Mouse (Mus musculus) hindbrain, embryonic 15.5 days (tissue): ENCODE results near the gene Babam1. TPM values are rescaled to one million over a fixed set of nuclear protein-coding genes. Genes with fewer than 3 reads are reported as not detected.

Experiments
- ATAC-seq: fragments of 200-750 bp; cut with Nextera tagmentation; 2 replicates; pipeline ENCODE4 v1.8.0; 2017; ENCODE audit warnings: low read depth, moderate number of reproducible peaks, moderate TSS enrichment; ENCODE audit not compliant: low FRiP score
- H3K27ac ChIP-seq: fragments of 300-500 bp; sonication (generic); replicated peaks from 2 replicates; pipeline ENCODE4 v1.5.1; 2015; ENCODE audit warnings: mild to moderate bottlenecking, inconsistent platforms
- H3K27me3 ChIP-seq: fragments of 300-500 bp; sonication (generic); 2 replicates; pipeline ENCODE4 v1.6.1; 2015; ENCODE audit warnings: control low read depth, inconsistent platforms
- H3K36me3 ChIP-seq: fragments of 300-500 bp; sonication (generic); 2 replicates; pipeline ENCODE4 v1.6.1; 2015; ENCODE audit warnings: control low read depth, inconsistent platforms
- H3K4me1 ChIP-seq: fragments of 300-500 bp; sonication (generic); replicated peaks from 2 replicates; pipeline ENCODE4 v1.6.1; 2015; ENCODE audit warnings: control low read depth, inconsistent platforms
- H3K4me2 ChIP-seq: fragments of 300-500 bp; sonication (generic); 2 replicates; pipeline ENCODE4 v1.6.1; 2015; ENCODE audit warnings: moderate library complexity, mild to moderate bottlenecking, inconsistent platforms
- H3K4me3 ChIP-seq: fragments of 300-500 bp; sonication (generic); 2 replicates; pipeline ENCODE4 v1.5.1; 2015; ENCODE audit warnings: mild to moderate bottlenecking, inconsistent platforms
- H3K9ac ChIP-seq: fragments of 300-500 bp; sonication (generic); 2 replicates; pipeline ENCODE4 v1.6.1; 2015; ENCODE audit warnings: inconsistent platforms
- H3K9me3 ChIP-seq: fragments of 300-500 bp; sonication (generic); 2 replicates; pipeline ENCODE4 v1.6.1; 2016; ENCODE audit warnings: control low read depth, inconsistent platforms
- WGBS: fragments of 180-500 bp; shearing (Covaris S2); methylation state at CpG from one replicate; pipeline ENCODE4 v1.1.7; 2015; 5-methylcytosine and 5-hydroxymethylcytosine counted together
- polyA plus RNA-seq: library from polyadenylated mRNA; unstranded; fragments of >200 nt; fragmentation: Nextera tagmentation; extraction: Ambion mirVana; gene quantifications from 2 replicates; pipeline ENCODE4 v1.2.1, GENCODE M21; 2015

The Babam1 gene
- polyA plus RNA-seq = 96.4 and 99.4 TPM in 2 replicates

DNA sequence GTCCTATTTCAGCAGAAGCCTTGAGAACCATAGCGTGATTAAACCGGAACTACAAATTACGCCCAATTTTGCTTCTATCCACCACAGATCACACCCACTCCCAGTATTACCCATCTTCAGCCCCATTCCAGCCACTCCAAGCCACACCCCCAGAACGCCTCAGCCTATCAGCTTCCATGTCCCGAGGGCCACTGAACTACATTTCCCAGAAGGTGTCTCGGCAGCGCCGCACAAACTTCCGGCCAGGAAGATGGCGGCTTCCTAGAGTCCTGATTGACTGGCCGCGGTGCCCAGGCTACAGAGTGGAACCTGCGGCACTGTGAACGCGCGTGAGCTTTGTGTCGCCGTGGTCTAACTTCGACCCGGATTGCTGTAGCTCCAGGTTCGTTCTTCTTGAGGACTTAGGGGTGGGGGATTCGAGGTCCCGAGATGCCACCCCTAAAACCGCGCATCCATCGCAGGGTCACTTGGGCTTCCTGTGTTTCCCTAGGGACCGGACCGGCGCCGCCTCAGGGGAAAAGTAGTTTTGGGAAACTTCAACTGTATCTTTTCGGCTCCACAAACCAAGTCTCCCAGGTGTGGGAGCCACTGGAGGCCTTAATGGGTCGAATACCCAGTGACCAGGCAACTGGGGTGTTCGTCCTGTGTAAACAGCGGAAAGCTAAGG, at the start of gene Babam1:
Gene Babam1, plus strand, starts transcription at position 223 of the 667 bp plus-strand sequence.
- under 1% methylated on average over 34 of the region's 34 CpGs for WGBS

DNA sequence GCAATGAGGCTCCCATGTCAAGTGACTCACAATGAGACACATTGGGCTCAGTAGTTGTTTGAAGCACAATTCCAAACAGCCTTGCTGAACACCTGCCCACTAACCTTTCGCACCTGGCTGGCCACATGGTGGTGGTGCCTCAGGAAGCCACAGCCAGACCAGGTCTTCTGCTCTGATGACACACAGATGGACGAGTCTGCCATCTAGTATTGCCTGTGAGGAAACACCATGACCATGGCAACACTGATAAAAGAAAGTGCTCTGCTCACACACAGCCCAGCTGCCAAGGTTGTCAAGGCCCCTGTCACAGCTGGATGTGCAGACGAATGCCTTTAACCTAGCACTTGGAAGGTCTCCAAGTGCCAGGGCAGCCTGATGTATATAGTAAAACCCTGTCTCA, 45.5 kb upstream of the Babam1 start:
- Histone ChIP-seq H3K9me3 (no peaks in the 10 kb centered on the region), H3K36me3 (peaks cover 94% of the 10 kb centered on the region), H3K9ac (no peak overlapping the region), H3K27ac (no peak overlapping the region), H3K4me3 (no peak overlapping the region), H3K4me2 (no peak overlapping the region), H3K4me1 (no peaks in the 10 kb centered on the region), H3K27me3 (no peaks in the 10 kb centered on the region)
- WGBS = 81% methylated on average over 3 of the region's 3 CpGs
- no peak for ATAC-seq

More for the DNA sequence above, at the start of gene Babam1:
- Histone ChIP-seq H3K27ac (peak within 1 kb of the TSS; percentile 69), H3K4me2 (peak within 1 kb of the TSS; percentile 86), H3K4me3 (peak within 1 kb of the TSS; percentile 57), H3K9me3 (no peaks in the 10 kb centered on the region), H3K9ac (peak within 1 kb of the TSS; percentile 55), H3K36me3 (peaks cover 5% of the 10 kb centered on the region; the same call in 1 of the 2 replicates), H3K27me3 (no peaks in the 10 kb centered on the region), H3K4me1 (peaks cover 13% of the 10 kb centered on the region)
- peak; percentile 98 for ATAC-seq

DNA sequence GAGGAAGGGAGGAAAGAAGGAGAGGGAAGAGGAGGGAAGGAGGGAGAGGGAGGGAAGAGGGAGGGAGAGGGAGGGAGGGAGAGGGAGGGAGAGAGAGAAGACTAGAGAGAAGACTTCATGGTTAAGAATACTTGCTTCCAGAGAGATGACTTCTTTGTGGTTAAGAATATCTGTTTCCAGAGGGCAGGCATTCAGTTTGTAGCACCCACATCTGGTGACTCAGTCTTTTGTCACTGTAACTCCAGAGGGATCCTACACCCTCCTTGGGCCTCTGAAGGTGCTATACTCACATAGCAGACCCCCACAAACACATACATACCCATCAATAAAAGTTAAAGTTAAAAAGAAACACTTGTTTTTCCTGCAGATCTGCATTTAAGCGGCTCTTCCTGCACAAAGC, 45.1 kb upstream of the Babam1 start:
- Histone ChIP-seq H3K36me3 (peaks cover 94% of the 10 kb centered on the region), H3K4me1 (no peaks in the 10 kb centered on the region), H3K27me3 (no peaks in the 10 kb centered on the region), H3K4me3 (no peak overlapping the region), H3K27ac (no peak overlapping the region), H3K4me2 (no peak overlapping the region), H3K9me3 (no peaks in the 10 kb centered on the region), H3K9ac (no peak overlapping the region)
- no peak for ATAC-seq
- WGBS = 97% methylated on average over 1 of the region's 1 CpGs

DNA sequence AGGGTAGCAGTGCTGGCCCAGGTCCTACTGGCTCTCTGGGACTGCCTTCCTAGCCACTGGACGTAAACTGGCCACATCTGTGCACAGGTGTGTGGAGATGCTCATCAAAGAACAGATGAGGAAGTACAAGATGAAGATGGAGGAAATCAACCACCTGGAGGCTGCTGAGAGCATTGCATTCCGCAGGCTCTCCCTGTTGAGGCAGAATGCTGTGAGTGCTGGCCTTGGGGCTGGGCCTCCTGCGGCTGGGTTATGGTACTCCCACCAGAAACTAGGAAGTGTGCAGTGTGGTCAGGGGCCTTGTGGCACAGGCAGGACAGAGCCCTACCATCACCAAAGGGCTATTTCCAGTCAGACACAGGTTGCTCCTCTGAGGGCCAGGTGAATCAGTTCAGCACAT, 38.6 kb upstream of the Babam1 start:
- no peak overlapping the region for H3K9ac ChIP-seq
- H3K36me3 ChIP-seq = peaks cover 56% of the 10 kb centered on the region
- H3K27me3 ChIP-seq = no peaks in the 10 kb centered on the region
- ATAC-seq = no peak
- 87% methylated on average over 3 of the region's 3 CpGs for WGBS
- no peak overlapping the region for H3K27ac ChIP-seq
- H3K9me3 ChIP-seq = no peaks in the 10 kb centered on the region
- H3K4me1 ChIP-seq = no peaks in the 10 kb centered on the region
- no peak overlapping the region for H3K4me3 ChIP-seq
- no peak overlapping the region for H3K4me2 ChIP-seq

DNA sequence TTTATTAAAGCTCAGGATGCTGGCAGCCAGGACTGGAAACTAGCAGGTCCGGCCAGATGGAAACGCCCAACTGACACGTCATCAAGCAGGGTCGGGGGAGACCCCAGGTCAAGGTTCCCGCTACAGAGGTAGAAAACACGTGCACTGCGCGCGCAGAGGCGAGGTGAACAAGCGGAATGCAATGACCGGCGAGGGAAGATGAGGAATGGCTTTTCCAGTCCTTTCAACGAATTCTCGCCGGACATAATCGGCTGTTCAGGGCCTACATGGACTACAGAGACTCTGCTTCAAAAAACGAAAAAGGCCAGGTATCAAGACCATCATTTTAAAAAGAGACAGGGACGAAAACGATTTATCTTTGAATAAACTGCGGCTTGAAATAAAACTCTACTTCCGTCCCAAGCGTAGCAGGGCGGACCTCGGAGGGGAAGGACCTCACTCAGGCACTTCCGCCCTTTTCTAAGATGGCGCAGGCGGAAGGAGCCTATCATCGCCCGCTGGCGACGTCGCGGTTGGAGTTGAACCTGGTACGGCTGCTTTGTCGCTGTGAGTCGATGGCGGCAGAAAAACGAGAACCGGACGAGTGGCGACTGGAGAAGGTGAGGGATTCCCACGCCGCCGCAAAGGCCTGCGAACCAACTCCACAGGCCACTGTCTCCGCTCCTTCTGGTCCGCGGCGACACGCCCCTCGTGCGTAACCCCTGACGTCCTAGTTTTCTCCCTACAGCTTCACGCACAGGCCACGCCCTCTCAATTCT, 29.7 kb upstream of the Babam1 start, which contains the start of gene Use1:
Gene Use1, plus strand, starts transcription at position 78 of the 758 bp plus-strand sequence.
- Histone ChIP-seq H3K27ac (peak within 1 kb of the TSS; percentile 97), H3K4me3 (peak within 1 kb of the TSS; percentile 73), H3K36me3 (no peaks in the 10 kb centered on the region), H3K27me3 (no peaks in the 10 kb centered on the region), H3K4me1 (peaks cover 28% of the 10 kb centered on the region), H3K4me2 (peak within 1 kb of the TSS; percentile 80), H3K9me3 (no peaks in the 10 kb centered on the region), H3K9ac (peak within 1 kb of the TSS; percentile 70)
- peak; percentile 83 for ATAC-seq
- WGBS = under 1% methylated on average over 56 of the region's 56 CpGs

DNA sequence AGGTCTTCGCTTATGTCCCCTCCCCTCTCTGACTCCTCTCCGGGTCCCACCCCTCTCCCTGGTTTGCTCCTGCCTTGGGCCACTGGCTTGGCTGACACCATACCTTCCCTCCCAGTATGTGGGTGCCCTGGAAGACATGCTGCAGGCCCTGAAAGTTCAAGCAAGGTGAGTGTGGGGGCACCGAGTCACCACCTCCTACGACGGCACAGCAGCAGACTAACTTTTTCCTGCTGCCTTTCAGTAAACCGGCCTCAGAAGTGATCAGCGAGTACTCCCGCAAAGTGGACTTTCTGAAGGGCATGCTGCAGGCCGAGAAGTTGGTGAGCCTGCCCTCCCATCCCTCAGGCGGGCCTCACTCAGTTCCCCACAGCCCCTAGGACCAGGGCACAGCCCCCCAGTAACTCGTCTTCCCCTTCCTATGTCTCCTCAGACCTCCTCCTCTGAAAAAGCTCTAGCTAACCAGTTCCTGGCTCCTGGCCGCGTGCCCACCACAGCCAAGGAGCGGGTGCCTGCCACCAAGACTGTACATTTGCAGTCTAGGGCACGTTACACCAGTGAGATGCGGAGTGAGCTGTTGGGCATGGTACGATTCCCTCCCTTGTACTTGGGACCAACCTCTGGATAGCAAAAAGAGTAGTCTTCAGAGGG, 29.0 kb upstream of the Babam1 start:
- Histone ChIP-seq H3K27ac (peak overlapping the region; percentile 97), H3K9ac (peak overlapping the region; percentile 70), H3K4me2 (peak overlapping the region; percentile 80), H3K9me3 (no peaks in the 10 kb centered on the region), H3K4me3 (peak overlapping the region; percentile 73), H3K4me1 (peaks cover 28% of the 10 kb centered on the region), H3K36me3 (no peaks in the 10 kb centered on the region), H3K27me3 (no peaks in the 10 kb centered on the region)
- ATAC-seq = 0 out of 2 replicates have a peak, but pooled peaks have one; percentile 0
- WGBS = 55% methylated on average over 17 of the region's 17 CpGs

DNA sequence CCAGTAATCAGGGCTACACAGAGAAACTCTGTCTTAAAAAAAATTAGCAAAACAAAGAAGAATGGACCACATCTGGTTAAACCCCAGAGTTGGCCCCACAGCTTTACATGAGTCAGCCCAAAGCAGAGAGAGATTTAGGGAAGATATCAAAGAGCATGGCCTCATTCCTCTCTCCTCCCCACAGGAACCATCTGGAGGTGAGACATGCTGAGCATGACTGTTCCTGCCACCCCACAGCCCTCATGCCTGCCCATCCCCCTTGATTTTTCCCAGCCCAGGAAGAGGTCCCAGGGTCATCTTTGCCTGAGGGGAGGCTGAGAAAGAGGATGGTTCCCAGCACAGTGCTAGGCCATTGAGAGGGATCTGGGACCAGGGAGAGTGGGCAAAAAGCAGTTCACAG, 28.3 kb upstream of the Babam1 start:
- Histone ChIP-seq H3K4me3 (no peak overlapping the region), H3K27ac (no peak overlapping the region), H3K9me3 (no peaks in the 10 kb centered on the region), H3K36me3 (no peaks in the 10 kb centered on the region), H3K27me3 (no peaks in the 10 kb centered on the region), H3K4me1 (peaks cover 28% of the 10 kb centered on the region), H3K9ac (no peak overlapping the region), H3K4me2 (no peak overlapping the region; the same call in 1 of the 2 replicates)
- no peak for ATAC-seq

DNA sequence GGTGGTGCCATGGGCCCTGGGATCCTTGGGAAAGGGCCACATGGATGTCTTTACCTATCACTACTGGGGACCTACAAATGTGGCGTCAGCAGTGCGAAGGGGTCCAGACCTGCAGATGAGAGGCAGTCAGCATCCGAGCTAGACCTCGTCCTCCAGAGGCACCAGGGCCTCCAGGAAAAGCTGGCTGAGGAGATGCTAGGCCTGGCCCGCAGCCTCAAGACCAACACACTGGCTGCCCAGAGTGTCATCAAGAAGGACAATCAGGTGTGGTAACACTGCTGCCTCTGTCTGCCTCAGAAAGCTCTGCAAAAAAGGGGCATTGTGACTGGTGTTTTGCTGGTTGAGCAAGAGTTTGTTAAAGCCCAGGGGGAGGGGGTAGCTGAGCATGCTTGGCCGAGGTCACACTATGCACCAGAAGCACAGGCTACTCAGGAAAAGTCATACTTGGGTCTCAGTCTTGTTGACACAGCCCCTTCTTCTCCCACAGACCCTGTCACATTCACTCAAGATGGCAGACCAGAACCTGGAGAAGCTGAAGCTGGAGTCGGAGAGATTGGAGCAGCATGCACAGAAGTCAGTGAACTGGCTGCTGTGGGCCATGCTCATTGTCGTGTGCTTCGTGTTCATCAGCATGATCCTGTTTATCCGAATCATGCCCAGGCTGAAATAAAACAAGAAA, 27.5 kb upstream of the Babam1 start:
- no peaks in the 10 kb centered on the region for H3K27me3 ChIP-seq
- H3K4me1 ChIP-seq = peaks cover 28% of the 10 kb centered on the region
- H3K4me3 ChIP-seq = no peak overlapping the region
- no peak for ATAC-seq
- no peak overlapping the region for H3K27ac ChIP-seq
- peaks cover 6% of the 10 kb centered on the region; the same call in 1 of the 2 replicates for H3K36me3 ChIP-seq
- H3K9me3 ChIP-seq = no peaks in the 10 kb centered on the region
- no peak overlapping the region for H3K9ac ChIP-seq
- no peak overlapping the region for H3K4me2 ChIP-seq
- WGBS = 92% methylated on average over 10 of the region's 10 CpGs

DNA sequence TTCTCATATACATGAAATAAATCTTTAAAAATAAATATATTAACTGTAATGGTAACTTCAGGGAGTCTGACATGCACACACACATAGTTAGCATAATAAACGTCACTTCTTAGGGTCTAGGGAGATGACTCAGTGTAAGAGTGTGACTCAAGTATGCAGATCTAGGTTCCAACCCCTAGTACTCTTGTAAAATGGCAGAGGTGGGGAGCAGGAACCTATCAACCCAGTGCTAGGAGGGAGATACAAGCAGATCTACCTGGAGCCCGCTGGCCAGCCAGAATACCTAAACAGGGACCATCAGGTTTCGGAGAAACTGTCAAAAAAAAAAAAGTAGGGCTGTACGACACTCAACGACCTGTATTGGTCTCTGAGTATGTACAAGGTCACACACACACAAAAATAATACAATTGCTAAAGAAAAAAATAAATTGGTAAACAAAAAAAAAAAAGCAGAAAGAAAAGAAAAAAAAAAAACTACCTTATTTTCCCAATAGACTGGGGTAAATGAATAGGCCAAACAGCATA, 25.9 kb upstream of the Babam1 start:
- 30% methylated on average over 5 of the region's 5 CpGs for WGBS
- H3K4me1 ChIP-seq = peaks cover 40% of the 10 kb centered on the region
- H3K27ac ChIP-seq = peak overlapping the region; percentile 84
- H3K27me3 ChIP-seq = no peaks in the 10 kb centered on the region
- H3K4me3 ChIP-seq = peak overlapping the region; percentile 56
- peaks cover 10% of the 10 kb centered on the region; the same call in 1 of the 2 replicates for H3K36me3 ChIP-seq
- no peak for ATAC-seq
- peak overlapping the region; percentile 63 for H3K4me2 ChIP-seq
- H3K9me3 ChIP-seq = no peaks in the 10 kb centered on the region
- peak overlapping the region; percentile 50 for H3K9ac ChIP-seq

DNA sequence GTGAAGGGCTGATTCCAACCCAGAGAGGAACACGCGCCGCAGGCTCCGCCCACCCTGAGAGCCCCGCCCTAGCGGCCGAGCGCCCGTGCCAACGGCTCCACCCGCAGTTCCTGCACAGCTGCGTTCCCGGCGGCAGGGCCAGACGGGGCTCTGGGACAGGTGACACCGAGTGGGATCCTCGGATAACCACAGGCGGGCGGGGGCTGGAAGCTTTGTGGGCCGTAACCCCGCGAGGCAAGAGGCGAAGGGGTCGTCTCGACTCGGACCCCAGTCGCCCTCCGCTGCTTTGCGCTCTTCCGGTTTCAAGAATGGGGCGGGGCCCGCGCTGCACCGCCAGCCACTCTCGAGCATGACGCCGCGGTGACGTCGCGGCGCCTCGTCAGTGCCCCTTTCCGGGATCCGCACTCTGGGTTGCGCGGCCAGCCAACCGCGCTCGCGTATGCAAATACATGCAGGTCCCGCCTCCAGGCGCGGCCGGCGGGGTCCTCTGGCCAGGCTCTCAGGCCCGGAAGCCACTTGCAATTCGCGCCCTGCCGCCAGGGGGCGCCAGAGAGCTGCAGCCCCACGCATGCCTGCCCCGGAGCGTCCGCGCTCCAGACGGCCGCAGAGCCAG, 25.3 kb upstream of the Babam1 start, which contains the start of gene Ocel1:
Gene Ocel1, plus strand, starts transcription at position 63 of the 613 bp plus-strand sequence.
- Histone ChIP-seq H3K27me3 (no peaks in the 10 kb centered on the region), H3K36me3 (peaks cover 10% of the 10 kb centered on the region; the same call in 1 of the 2 replicates), H3K4me3 (peak within 1 kb of the TSS; percentile 56), H3K27ac (peak within 1 kb of the TSS; percentile 84), H3K4me2 (peak within 1 kb of the TSS; percentile 63), H3K9ac (peak within 1 kb of the TSS; percentile 50), H3K4me1 (peaks cover 42% of the 10 kb centered on the region), H3K9me3 (no peaks in the 10 kb centered on the region)
- 1% methylated on average over 68 of the region's 68 CpGs for WGBS
- ATAC-seq = peak; percentile 88

DNA sequence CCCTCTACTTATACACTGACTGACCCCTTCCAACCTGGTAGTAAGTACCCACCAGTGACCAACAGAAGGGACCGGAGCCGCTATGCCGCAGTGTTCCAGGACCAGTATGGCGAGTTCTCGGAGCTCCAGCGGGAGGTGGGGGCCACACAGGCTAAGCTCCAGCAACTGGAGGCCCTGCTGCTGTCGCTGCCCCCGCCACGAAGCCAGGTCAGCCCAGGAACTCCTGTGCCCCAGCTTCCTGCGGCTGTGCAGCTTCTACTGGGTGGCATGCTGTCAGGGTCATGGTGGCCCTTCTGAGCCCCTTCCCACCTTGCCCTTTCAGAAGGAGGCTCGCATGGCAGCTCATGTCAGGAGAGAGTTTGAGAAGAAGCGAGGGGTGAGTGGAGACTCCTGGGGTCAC, 24.2 kb upstream of the Babam1 start:
- no peak overlapping the region for H3K4me2 ChIP-seq
- WGBS = 83% methylated on average over 12 of the region's 12 CpGs
- H3K4me1 ChIP-seq = peaks cover 46% of the 10 kb centered on the region
- peaks cover 10% of the 10 kb centered on the region; the same call in 1 of the 2 replicates for H3K36me3 ChIP-seq
- H3K9me3 ChIP-seq = no peaks in the 10 kb centered on the region
- H3K27me3 ChIP-seq = no peaks in the 10 kb centered on the region
- H3K9ac ChIP-seq = no peak overlapping the region
- no peak overlapping the region for H3K27ac ChIP-seq
- H3K4me3 ChIP-seq = no peak overlapping the region
- no peak for ATAC-seq
